Mouse (Mus musculus) spleen, adult 2 months (tissue): ENCODE measurements around the gene Sprr1a. TPM values are rescaled to one million over a fixed set of nuclear protein-coding genes. Genes with fewer than 3 reads are reported as not detected.
"Not testable (repeated sequence)": the region's sequence is repeated elsewhere in the genome, so short reads cannot be mapped to it uniquely, and the experiment has no call there.

Experiments used
- DNase-seq, 2 experiments: peaks; one replicate each; pipeline versions ENCODE4 v3.0.0 to v3.0.0-alpha.2; 2012 to 2021; ENCODE audit warnings: low spot score in 2 of 2, low read depth in 1 of 2
- H3K27ac ChIP-seq: fragments of 200-500 bp; 2 replicates; pipeline ENCODE4 v1.5.1; 2012; ENCODE audit warnings: low read length, inconsistent platforms; ENCODE audit not compliant: insufficient read depth
- H3K27me3 ChIP-seq: fragments of 200-500 bp; 2 replicates; pipeline ENCODE4 v1.6.1; 2012; ENCODE audit warnings: mild to moderate bottlenecking, moderate library complexity, low read length, inconsistent platforms; ENCODE audit not compliant: control insufficient read depth, insufficient read depth
- H3K36me3 ChIP-seq: fragments of 200-500 bp; 2 replicates; pipeline ENCODE4 v1.6.1; 2012; ENCODE audit warnings: mild to moderate bottlenecking, low read length, inconsistent platforms; ENCODE audit not compliant: control insufficient read depth, insufficient read depth
- H3K4me1 ChIP-seq: fragments of 200-500 bp; 2 replicates; pipeline ENCODE4 v1.6.1; 2011; ENCODE audit warnings: inconsistent platforms; ENCODE audit not compliant: control insufficient read depth, insufficient read depth, insufficient read length
- H3K4me3 ChIP-seq: fragments of 200-500 bp; 2 replicates; pipeline ENCODE4 v1.5.1; 2011; ENCODE audit warnings: mild to moderate bottlenecking, inconsistent platforms; ENCODE audit not compliant: insufficient read depth, insufficient read length; ENCODE audit errors: extremely low read depth
- CTCF ChIP-seq: fragments of 200-500 bp; IDR thresholded peaks from 2 replicates; pipeline ENCODE4 v1.5.1; 2011; ENCODE audit warnings: mild to moderate bottlenecking, inconsistent platforms; ENCODE audit not compliant: insufficient read depth, insufficient read length, insufficient replicate concordance; ENCODE audit errors: extremely low read depth
- POLR2A ChIP-seq: fragments of 200-500 bp; IDR thresholded peaks from 2 replicates; pipeline ENCODE4 v1.6.1; 2011; ENCODE audit warnings: low read depth, low read length, inconsistent platforms
- WGBS: fragments of 180-500 bp; shearing (Covaris S2); methylation state at CpG from one replicate; pipeline ENCODE4 v1.1.7; 2018; 5-methylcytosine and 5-hydroxymethylcytosine counted together
- polyA plus RNA-seq: library from polyadenylated mRNA; depleted of rRNA; stranded (reverse); fragments of >200 nt; gene quantifications from 2 replicates; pipeline ENCODE4 v1.2.3, GENCODE M21; 2012

Gene Sprr1a
- polyA plus RNA-seq, 1 experiment, result not detected

- WGBS, result 16% methylated on average over 1 of the region's 1 CpGs
- H3K27me3 ChIP-seq, result no peaks in the 10 kb centered on the region
- no peak for DNase-seq
- H3K4me3 ChIP-seq, result no peak overlapping the region
- no peak overlapping the region for H3K27ac ChIP-seq
- H3K36me3 ChIP-seq, result no peaks in the 10 kb centered on the region
- no peaks in the 10 kb centered on the region for H3K4me1 ChIP-seq
- TF ChIP-seq POLR2A, result no peak
- no peak for TF ChIP-seq CTCF
Observed at GRCm38 (mm10) chr3:92486307-92486706, 612 bp upstream of the Sprr1a start.

- not testable (repeated sequence) for H3K36me3 ChIP-seq, DNase-seq, H3K4me3 ChIP-seq, H3K27ac ChIP-seq, H3K4me1 ChIP-seq, H3K27me3 ChIP-seq
Observed at GRCm38 (mm10) chr3:92481249-92481648, 4.4 kb downstream of the Sprr1a start.

GRCm38 (mm10) chr3:92470111-92470510 lies 15.6 kb downstream of the Sprr1a start:
- TF ChIP-seq POLR2A (no peak), CTCF (no peak)
- H3K4me3 ChIP-seq, result no peak overlapping the region
- no peak for DNase-seq
- 80% methylated on average over 2 of the region's 2 CpGs for WGBS
- no peaks in the 10 kb centered on the region for H3K36me3 ChIP-seq
- no peak overlapping the region for H3K27ac ChIP-seq
- H3K27me3 ChIP-seq, result no peaks in the 10 kb centered on the region
- no peaks in the 10 kb centered on the region for H3K4me1 ChIP-seq

GRCm38 (mm10) chr3:92467424-92467823 lies 18.3 kb downstream of the Sprr1a start:
- no peak overlapping the region for H3K4me3 ChIP-seq
- no peaks in the 10 kb centered on the region for H3K4me1 ChIP-seq
- no peaks in the 10 kb centered on the region for H3K36me3 ChIP-seq
- no peak overlapping the region for H3K27ac ChIP-seq
- H3K27me3 ChIP-seq, result no peaks in the 10 kb centered on the region
- no peak for DNase-seq
- TF ChIP-seq POLR2A (no peak), CTCF (no peak)

- Histone ChIP-seq H3K27me3 (no peaks in the 10 kb centered on the region), H3K36me3 (no peaks in the 10 kb centered on the region), H3K4me3 (no peak overlapping the region), H3K27ac (no peak overlapping the region), H3K4me1 (no peaks in the 10 kb centered on the region)
- whole genome bisulfite sequencing, result 75% methylated on average over 1 of the region's 1 CpGs
- TF ChIP-seq POLR2A, result no peak
- TF ChIP-seq CTCF, result no peak
- DNase-seq, result no peak
Observed at GRCm38 (mm10) chr3:92466576-92466975, 19.1 kb downstream of the Sprr1a start.

GRCm38 (mm10) chr3:92458620-92459019 lies 27.1 kb downstream of the Sprr1a start, which contains the start of gene Sprr3:
Sprr3 (minus strand) TSS chr3:92458720.
- no peaks in the 10 kb centered on the region for H3K36me3 ChIP-seq
- no peaks in the 10 kb centered on the region for H3K27me3 ChIP-seq
- H3K4me1 ChIP-seq, result no peaks in the 10 kb centered on the region
- no peak within 1 kb of the TSS for H3K27ac ChIP-seq
- TF ChIP-seq CTCF (no peak), POLR2A (no peak)
- no peak within 1 kb of the TSS for H3K4me3 ChIP-seq
- DNase-seq, result no peak
- 64% methylated on average over 2 of the region's 2 CpGs for WGBS

GRCm38 (mm10) chr3:92455151-92455550 lies 30.5 kb downstream of the Sprr1a start:
- Histone ChIP-seq H3K27me3 (no peaks in the 10 kb centered on the region), H3K36me3 (no peaks in the 10 kb centered on the region), H3K4me3 (no peak overlapping the region), H3K27ac (no peak overlapping the region), H3K4me1 (no peaks in the 10 kb centered on the region)
- TF ChIP-seq CTCF (no peak), POLR2A (no peak)
- DNase-seq, result no peak
- 87% methylated on average over 5 of the region's 5 CpGs for WGBS
